22 mouse cellular contexts compared by ENCODE assay signal in genomic region chr10:110169416-110169815, GRCm38 (mm10).
A peak's percentile ranks its signal among the peaks of the same experiment; 100 is the strongest.
DNase-seq lines count a peak whose midpoint lies in the region; ATAC-seq and TF ChIP-seq lines count a peak whose summit lies in the region.
"Had no signal": no experiment of that assay in that cellular context is flagged by ENCODE, and none has a peak within 500 bp of the region (broad histone marks: within the 10 kb centered on the region; RNA-seq: fewer than 3 reads in every experiment).

No protein-coding gene starts in this region.

- no peak overlapping the region for H3K27ac ChIP-seq in forebrain, embryonic 14.5 days (ENCODE audit: low read depth, low read length)
- H3K27ac ChIP-seq in forebrain, embryonic 10.5 days: no peak overlapping the region
- no peak overlapping the region for H3K27ac ChIP-seq in kidney, embryonic 16.5 days (ENCODE audit: low read length)
- H3K27ac ChIP-seq in kidney, adult 2 months (ENCODE audit: insufficient read depth, low read depth, low read length): no peak overlapping the region
- H3K27ac ChIP-seq in neural tube, embryonic 12.5 days: no peak overlapping the region
- no peak overlapping the region for H3K27ac ChIP-seq in neural tube, embryonic 14.5 days (ENCODE audit: low read depth, low read length)
- H3K27ac ChIP-seq: heart, embryonic 15.5 days had no signal

- no peak overlapping the region for H3K4me3 ChIP-seq in forebrain, embryonic 14.5 days (ENCODE audit: low read depth, low read length)
- H3K4me3 ChIP-seq in forebrain, embryonic 10.5 days: no peak overlapping the region
- H3K4me3 ChIP-seq in kidney, embryonic 16.5 days (ENCODE audit: low read length): no peak overlapping the region
- no peak overlapping the region for H3K4me3 ChIP-seq in kidney, adult 2 months (ENCODE audit: insufficient read depth, low read depth, low read length)
- no peak overlapping the region for H3K4me3 ChIP-seq in neural tube, embryonic 12.5 days
- H3K4me3 ChIP-seq in neural tube, embryonic 14.5 days (ENCODE audit: low read depth, low read length): no peak overlapping the region
- H3K4me3 ChIP-seq: heart, embryonic 15.5 days; megakaryocyte, embryonic 14.5 days had no signal

- no peaks in the 10 kb centered on the region for H3K36me3 ChIP-seq in forebrain, embryonic 14.5 days (ENCODE audit: control insufficient read depth, insufficient read depth, low read length)
- H3K36me3 ChIP-seq in forebrain, embryonic 10.5 days (replicated peaks): no peaks in the 10 kb centered on the region
- no peaks in the 10 kb centered on the region for H3K36me3 ChIP-seq in kidney, embryonic 16.5 days (ENCODE audit: insufficient read depth, low read length)
- no peaks in the 10 kb centered on the region for H3K36me3 ChIP-seq in kidney, adult 2 months (ENCODE audit: control insufficient read depth, insufficient read depth, low read length)
- no peaks in the 10 kb centered on the region for H3K36me3 ChIP-seq in neural tube, embryonic 12.5 days
- no peaks in the 10 kb centered on the region for H3K36me3 ChIP-seq in neural tube, embryonic 14.5 days (ENCODE audit: control insufficient read depth, insufficient read depth, low read length)
- H3K36me3 ChIP-seq: G1E; heart, embryonic 15.5 days had no signal

- no peak overlapping the region for H3K4me2 ChIP-seq in forebrain, embryonic 14.5 days (ENCODE audit: low read length)
- no peak overlapping the region for H3K4me2 ChIP-seq in kidney, embryonic 16.5 days (replicated peaks; ENCODE audit: low read depth, low read length)
- no peak overlapping the region for H3K4me2 ChIP-seq in neural tube, embryonic 12.5 days (replicated peaks)
- H3K4me2 ChIP-seq in neural tube, embryonic 14.5 days (ENCODE audit: low read depth, low read length): no peak overlapping the region
- H3K4me2 ChIP-seq: heart, embryonic 15.5 days had no signal

- TF ChIP-seq CTCF in kidney, adult 2 months (conservative IDR thresholded peaks at IDR 0.05; ENCODE audit: insufficient read depth, insufficient read length, low read depth, low read length): no peak

- H3K27me3 ChIP-seq in forebrain, embryonic 14.5 days (replicated peaks; ENCODE audit: control insufficient read depth, insufficient read depth, low read length): no peaks in the 10 kb centered on the region
- H3K27me3 ChIP-seq in forebrain, embryonic 10.5 days (ENCODE audit: poor library complexity, severe bottlenecking): no peaks in the 10 kb centered on the region
- no peaks in the 10 kb centered on the region for H3K27me3 ChIP-seq in kidney, embryonic 16.5 days (ENCODE audit: insufficient read depth, low read length)
- no peaks in the 10 kb centered on the region for H3K27me3 ChIP-seq in kidney, adult 2 months (replicated peaks; ENCODE audit: control insufficient read depth, insufficient read depth, low read length)
- no peaks in the 10 kb centered on the region for H3K27me3 ChIP-seq in neural tube, embryonic 12.5 days (replicated peaks)
- no peaks in the 10 kb centered on the region for H3K27me3 ChIP-seq in neural tube, embryonic 14.5 days (ENCODE audit: control insufficient read depth, insufficient read depth, low read length)
- H3K27me3 ChIP-seq: CH12.LX; heart, embryonic 15.5 days; megakaryocyte, embryonic 14.5 days had no signal

- ATAC-seq in forebrain, embryonic 14.5 days: peak; percentile 26; the same call in 1 of the 2 replicates
- peak; percentile 57; the same call in 1 of the 2 replicates for ATAC-seq in kidney, embryonic 16.5 days (ENCODE audit: low FRiP score, low TSS enrichment)
- ATAC-seq in neural tube, embryonic 12.5 days (ENCODE audit: low FRiP score, low read depth): peak; percentile 66; the same call in 1 of the 2 replicates
- peak; percentile 38; the same call in 1 of the 2 replicates for ATAC-seq in neural tube, embryonic 14.5 days (ENCODE audit: low read depth)
- ATAC-seq: activated CD4-positive, CD25-positive, alpha-beta regulatory T cell, adult 4 months; midbrain, embryonic 16.5 days had no signal

- no peak for TF ChIP-seq POLR2A in kidney, adult 2 months (IDR thresholded peaks at IDR 0.05; ENCODE audit: low read depth, low read length)

- no peak for DNase-seq in forebrain, embryonic 14.5 days (ENCODE audit: low spot score)
- DNase-seq in forebrain, embryonic 10.5 days (ENCODE audit: extremely low spot score, low spot score): no peak
- no peak for DNase-seq in kidney, adult 2 months
- DNase-seq in neural tube, embryonic 10.5 days (ENCODE audit: extremely low spot score, low spot score): no peak
- no peak for DNase-seq in gastrocnemius, postnatal 25 days
- DNase-seq: adrenal gland, adult 8-10 months; B cell, adult 2 months; cerebellum, adult 11-12 months; cerebellum, postnatal 10 days; heart, postnatal 36 days; kidney, adult 9 months; lung, postnatal 10 days; right cerebral cortex, postnatal 14 days had no signal

- H3K9me3 ChIP-seq in forebrain, embryonic 14.5 days (replicated peaks; ENCODE audit: control insufficient read depth, low read length): no peaks in the 10 kb centered on the region
- no peaks in the 10 kb centered on the region for H3K9me3 ChIP-seq in forebrain, embryonic 10.5 days
- no peaks in the 10 kb centered on the region for H3K9me3 ChIP-seq in kidney, embryonic 16.5 days (ENCODE audit: low read length)
- H3K9me3 ChIP-seq in neural tube, embryonic 12.5 days: no peaks in the 10 kb centered on the region
- H3K9me3 ChIP-seq in neural tube, embryonic 14.5 days (ENCODE audit: control insufficient read depth, low read length): no peaks in the 10 kb centered on the region
- H3K9me3 ChIP-seq: heart, embryonic 15.5 days had no signal

- no peak overlapping the region for H3K9ac ChIP-seq in forebrain, embryonic 14.5 days (ENCODE audit: low read length)
- no peak overlapping the region for H3K9ac ChIP-seq in kidney, embryonic 16.5 days (replicated peaks; ENCODE audit: low read length)
- H3K9ac ChIP-seq in neural tube, embryonic 12.5 days: no peak overlapping the region
- no peak overlapping the region for H3K9ac ChIP-seq in neural tube, embryonic 14.5 days (replicated peaks; ENCODE audit: low read depth, low read length)
- H3K9ac ChIP-seq: heart, embryonic 15.5 days had no signal

- WGBS in forebrain, embryonic 14.5 days: 90% methylated on average over 6 of the region's 6 CpGs
- WGBS in forebrain, embryonic 10.5 days: 88% methylated on average over 6 of the region's 6 CpGs
- WGBS in kidney, embryonic 16.5 days: 89% methylated on average over 6 of the region's 6 CpGs
- 84% methylated on average over 6 of the region's 6 CpGs for WGBS in kidney, adult 2 months
- WGBS in neural tube, embryonic 12.5 days: 87% methylated on average over 6 of the region's 6 CpGs
- WGBS in neural tube, embryonic 14.5 days: 80% methylated on average over 6 of the region's 6 CpGs

- H3K4me1 ChIP-seq in forebrain, embryonic 14.5 days (ENCODE audit: control insufficient read depth, insufficient read depth, low read length): no peaks in the 10 kb centered on the region
- no peaks in the 10 kb centered on the region for H3K4me1 ChIP-seq in forebrain, embryonic 10.5 days
- no peaks in the 10 kb centered on the region for H3K4me1 ChIP-seq in kidney, embryonic 16.5 days (ENCODE audit: insufficient read depth, low read length)
- no peaks in the 10 kb centered on the region for H3K4me1 ChIP-seq in kidney, adult 2 months (ENCODE audit: control insufficient read depth, insufficient read depth, low read length)
- no peaks in the 10 kb centered on the region for H3K4me1 ChIP-seq in neural tube, embryonic 12.5 days
- no peaks in the 10 kb centered on the region for H3K4me1 ChIP-seq in neural tube, embryonic 14.5 days (ENCODE audit: control insufficient read depth, insufficient read depth, low read length)
- H3K4me1 ChIP-seq: heart, embryonic 15.5 days; megakaryocyte, embryonic 14.5 days had no signal
